Mouse (Mus musculus) kidney, adult 2 months (tissue): Measurements from ENCODE around the gene 1110065P20Rik. TPM values are rescaled to one million over a fixed set of nuclear protein-coding genes. Genes with fewer than 3 reads are reported as not detected.

Experiments
- DNase-seq: peaks from one replicate; pipeline ENCODE4 v3.0.0; 2021
- H3K27ac ChIP-seq: fragments of 200-500 bp; 2 replicates; pipeline ENCODE4 v1.5.1; 2012; ENCODE audit warnings: low read depth, low read length, control low read depth, inconsistent platforms; ENCODE audit not compliant: insufficient read depth
- H3K27me3 ChIP-seq: fragments of 200-500 bp; replicated peaks from 2 replicates; pipeline ENCODE4 v1.6.1; 2012; ENCODE audit warnings: mild to moderate bottlenecking, moderate library complexity, low read length, inconsistent platforms; ENCODE audit not compliant: control insufficient read depth, insufficient read depth
- H3K36me3 ChIP-seq: fragments of 200-500 bp; 2 replicates; pipeline ENCODE4 v1.6.1; 2012; ENCODE audit warnings: mild to moderate bottlenecking, moderate library complexity, low read length, inconsistent platforms; ENCODE audit not compliant: control insufficient read depth, insufficient read depth
- H3K4me1 ChIP-seq: fragments of 200-500 bp; 2 replicates; pipeline ENCODE4 v1.6.1; 2011; ENCODE audit warnings: low read length; ENCODE audit not compliant: control insufficient read depth, insufficient read depth
- H3K4me3 ChIP-seq: fragments of 200-500 bp; 2 replicates; pipeline ENCODE4 v1.5.1; 2011; ENCODE audit warnings: mild to moderate bottlenecking, low read depth, low read length, control low read depth; ENCODE audit not compliant: insufficient read depth
- CTCF ChIP-seq: fragments of 200-500 bp; conservative IDR thresholded peaks from 2 replicates; pipeline ENCODE4 v1.5.1; 2011; ENCODE audit warnings: low read depth, mild to moderate bottlenecking, control low read depth, low read length, moderate library complexity, mixed read lengths; ENCODE audit not compliant: insufficient read depth, insufficient read length
- POLR2A ChIP-seq: fragments of 200-500 bp; IDR thresholded peaks from one replicate; pipeline ENCODE4 v1.6.1; 2011; ENCODE audit warnings: low read depth, low read length, control low read depth
- WGBS: fragments of 180-500 bp; shearing (Covaris S2); methylation state at CpG from one replicate; pipeline ENCODE4 v1.1.7; 2018; 5-methylcytosine and 5-hydroxymethylcytosine counted together
- polyA plus RNA-seq: library from polyadenylated mRNA; depleted of rRNA; stranded (reverse); fragments of >200 nt; gene quantifications from 2 replicates; pipeline ENCODE4 v1.2.3, GENCODE M21; 2012

1110065P20Rik gene
- polyA plus RNA-seq, 1 experiment: 57.8 TPM

DNA sequence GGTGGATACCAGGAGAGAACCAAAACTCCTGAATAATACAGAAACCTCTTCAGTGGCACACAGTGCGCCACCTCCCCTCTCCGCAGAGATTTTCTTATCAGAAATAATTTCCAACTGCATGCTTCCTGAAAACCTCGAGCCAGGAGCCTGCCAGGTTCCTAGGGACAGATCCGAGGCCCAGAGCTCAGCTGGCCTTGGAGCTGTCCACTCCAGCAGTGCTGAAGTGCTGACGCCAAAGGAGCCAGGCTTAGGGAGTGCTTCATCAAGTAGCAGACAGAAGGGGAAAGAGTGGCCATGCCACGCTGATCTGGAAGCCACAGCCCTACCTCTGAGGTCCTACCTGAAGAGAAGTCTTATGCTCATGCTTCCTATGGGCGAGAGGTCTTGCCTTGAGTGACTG is 9.4 kb upstream of the 1110065P20Rik start:
- H3K27me3 ChIP-seq: no peaks in the 10 kb centered on the region; the same call in 1 of the 2 replicates
- no peak for TF ChIP-seq CTCF
- TF ChIP-seq POLR2A: no peak
- H3K27ac ChIP-seq: no peak overlapping the region
- DNase-seq: peak; percentile 67
- H3K4me3 ChIP-seq: no peak overlapping the region
- 6% methylated on average over 7 of the region's 7 CpGs for WGBS
- no peaks in the 10 kb centered on the region; the same call in 1 of the 2 replicates for H3K36me3 ChIP-seq
- H3K4me1 ChIP-seq: no peaks in the 10 kb centered on the region

DNA sequence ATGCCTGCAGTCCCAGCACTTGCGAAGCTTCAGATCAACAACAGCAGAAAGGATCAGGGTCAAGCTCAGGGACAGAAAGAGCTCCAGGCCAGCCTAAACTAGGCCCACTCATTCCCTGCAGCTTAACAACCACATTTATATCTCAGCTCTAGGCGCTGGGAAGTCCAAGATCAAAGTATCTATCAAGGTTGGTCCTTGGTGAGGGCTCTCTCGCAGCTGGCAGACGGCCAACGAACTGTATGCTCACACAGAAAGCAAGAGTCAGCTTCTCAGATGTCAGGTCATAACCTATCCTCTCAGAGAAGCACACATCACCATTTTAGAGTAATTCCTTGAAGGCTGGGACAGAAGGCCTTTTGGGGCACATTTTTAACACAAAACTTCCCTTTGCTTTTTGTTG is 7.4 kb upstream of the 1110065P20Rik start:
- no peaks in the 10 kb centered on the region for H3K4me1 ChIP-seq
- H3K27ac ChIP-seq: no peak overlapping the region
- 40% methylated on average over 5 of the region's 5 CpGs for WGBS
- TF ChIP-seq CTCF (no peak), POLR2A (no peak)
- no peaks in the 10 kb centered on the region; the same call in 1 of the 2 replicates for H3K27me3 ChIP-seq
- no peak overlapping the region for H3K4me3 ChIP-seq
- H3K36me3 ChIP-seq: peaks cover 2% of the 10 kb centered on the region; the same call in 1 of the 2 replicates
- peak; percentile 13 for DNase-seq

DNA sequence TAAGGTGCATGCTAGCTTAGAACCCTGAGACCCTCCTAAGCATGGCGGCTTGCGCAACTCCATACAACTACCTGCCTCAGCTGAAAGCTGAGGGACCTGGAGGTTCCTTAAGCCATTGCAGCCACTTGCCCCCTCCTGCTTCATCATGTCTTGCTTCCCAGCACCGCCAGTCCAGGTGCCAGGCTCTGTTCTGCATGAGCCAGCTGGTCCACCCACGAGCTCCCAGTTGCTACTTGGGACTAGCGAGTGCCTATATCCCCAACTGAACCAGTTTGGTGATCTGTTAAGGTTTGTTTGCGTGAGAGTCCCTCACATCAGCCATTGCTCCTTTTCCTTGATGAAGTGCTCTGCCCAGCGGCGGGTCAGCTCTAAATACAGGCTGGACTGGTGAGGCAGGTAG is 5.3 kb upstream of the 1110065P20Rik start:
- peaks cover 6% of the 10 kb centered on the region for H3K4me1 ChIP-seq
- no peak for DNase-seq
- peaks cover 2% of the 10 kb centered on the region; the same call in 1 of the 2 replicates for H3K36me3 ChIP-seq
- no peaks in the 10 kb centered on the region for H3K27me3 ChIP-seq
- no peak for TF ChIP-seq POLR2A
- no peak for TF ChIP-seq CTCF
- 96% methylated on average over 8 of the region's 8 CpGs for WGBS
- no peak overlapping the region for H3K27ac ChIP-seq
- H3K4me3 ChIP-seq: no peak overlapping the region

DNA sequence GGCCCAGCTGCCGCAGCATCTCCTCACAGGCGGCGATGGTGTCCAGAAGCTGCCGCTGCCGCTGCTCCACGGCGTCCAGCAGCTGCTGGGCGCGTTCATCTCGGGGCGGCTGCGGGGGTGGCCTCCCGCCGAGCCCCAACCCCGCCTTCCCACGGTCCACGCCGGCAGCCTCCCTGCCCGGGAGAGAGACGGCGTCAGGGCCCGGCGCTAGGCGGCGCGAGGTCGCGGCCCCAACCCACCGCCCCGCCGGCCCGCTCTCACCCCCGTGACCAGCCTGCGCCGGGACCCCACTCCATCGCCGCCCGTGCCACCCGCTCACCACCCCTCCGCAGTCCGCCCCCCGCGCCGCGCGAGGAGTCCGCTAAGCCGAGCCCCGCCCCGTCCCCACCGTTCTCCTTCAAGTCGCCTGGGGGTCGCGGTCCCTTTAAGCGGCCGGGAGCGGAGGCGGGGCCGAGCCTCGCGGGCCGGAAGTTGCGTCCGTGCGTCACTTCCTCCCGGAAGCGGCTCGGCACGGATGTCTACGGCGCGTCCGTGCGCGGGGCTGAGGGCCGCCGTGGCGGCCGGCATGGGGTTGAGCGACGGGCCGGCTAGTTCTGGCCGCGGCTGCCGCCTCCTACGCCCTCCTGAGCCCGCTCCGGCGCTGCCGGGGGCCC is 609 bp downstream of the 1110065P20Rik start, which contains the start of gene Yrdc:
TSS of gene Yrdc (plus strand) at position 419 of the 653 bp plus-strand sequence.
- WGBS: under 1% methylated on average over 90 of the region's 90 CpGs

DNA sequence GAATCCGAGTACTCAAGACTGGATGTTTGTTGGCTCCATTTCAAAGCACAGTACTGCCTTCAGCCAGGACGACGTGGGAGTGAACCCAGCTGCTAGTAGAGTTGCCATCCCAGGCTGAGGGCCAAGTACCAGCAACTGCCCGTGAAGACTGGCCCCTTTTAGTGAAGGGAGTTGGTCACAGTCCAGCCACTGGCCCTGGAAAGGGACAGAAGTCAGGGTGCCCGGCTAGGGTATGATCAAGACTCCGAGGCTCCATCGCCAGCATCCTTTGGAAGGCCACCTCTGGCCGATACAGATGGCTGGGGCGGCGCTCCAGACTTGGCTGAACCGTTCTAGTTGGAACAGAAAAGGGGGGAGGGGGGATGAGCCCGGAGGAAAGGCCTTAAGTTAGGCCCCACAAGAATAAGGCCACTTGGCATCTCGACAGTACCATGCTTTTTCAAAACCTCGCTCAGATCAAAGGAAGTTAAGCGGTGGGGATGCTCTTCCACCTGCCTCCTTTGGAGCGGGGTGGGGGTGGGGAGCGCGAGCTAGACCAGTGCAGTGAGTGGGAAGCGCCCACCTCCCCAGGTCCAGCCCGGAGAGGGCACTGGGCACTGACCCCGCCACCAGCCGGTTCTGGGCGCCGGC is 1.2 kb downstream of the 1110065P20Rik start:
- peak overlapping the region; percentile 65 for H3K27ac ChIP-seq
- peak; percentile 82 for DNase-seq
- H3K4me1 ChIP-seq: peaks cover 9% of the 10 kb centered on the region
- TF ChIP-seq CTCF (no peak), POLR2A (no peak)
- 0 out of 2 replicates have a peak, but pooled peaks cover 2% of the 10 kb centered on the region for H3K36me3 ChIP-seq
- 1% methylated on average over 24 of the region's 24 CpGs for WGBS
- peak overlapping the region; percentile 92 for H3K4me3 ChIP-seq
- H3K27me3 ChIP-seq: no peaks in the 10 kb centered on the region

More for the DNA sequence above, 609 bp downstream of the 1110065P20Rik start, which contains the start of gene Yrdc:
- DNase-seq: peak; percentile 96
- H3K27me3 ChIP-seq: no peaks in the 10 kb centered on the region
- peak within 1 kb of the TSS; percentile 65 for H3K27ac ChIP-seq
- H3K4me1 ChIP-seq: peaks cover 9% of the 10 kb centered on the region
- TF ChIP-seq POLR2A: peak; percentile 17
- no peak for TF ChIP-seq CTCF
- 0 out of 2 replicates have a peak, but pooled peaks cover 2% of the 10 kb centered on the region for H3K36me3 ChIP-seq
- H3K4me3 ChIP-seq: peak within 1 kb of the TSS; percentile 92

DNA sequence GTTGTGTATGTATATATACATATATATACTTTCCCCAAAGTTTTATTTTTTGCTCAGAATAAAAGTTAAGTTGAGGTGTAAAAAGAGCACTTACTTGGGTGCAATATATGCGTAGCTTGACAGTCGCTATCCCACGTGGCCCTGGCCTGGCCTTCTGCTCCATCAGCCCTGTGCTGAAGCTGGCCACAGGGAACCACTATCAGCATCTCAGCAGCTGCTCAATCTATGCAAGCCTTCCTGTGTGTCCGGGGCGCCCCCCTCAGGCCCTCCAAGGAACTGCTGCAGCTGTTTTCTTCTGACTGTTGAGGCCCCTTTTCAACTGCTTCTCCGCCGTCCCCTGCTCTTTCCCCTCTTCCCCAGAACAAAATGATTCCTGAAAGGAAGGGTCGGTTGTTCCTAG is 3.4 kb downstream of the 1110065P20Rik start:
- DNase-seq: peak; percentile 79
- no peaks in the 10 kb centered on the region for H3K36me3 ChIP-seq
- 9% methylated on average over 8 of the region's 8 CpGs for WGBS
- no peak overlapping the region for H3K4me3 ChIP-seq
- H3K27ac ChIP-seq: no peak overlapping the region
- H3K4me1 ChIP-seq: peaks cover 9% of the 10 kb centered on the region
- H3K27me3 ChIP-seq: no peaks in the 10 kb centered on the region
- TF ChIP-seq POLR2A (no peak), CTCF (peak; percentile 78)

DNA sequence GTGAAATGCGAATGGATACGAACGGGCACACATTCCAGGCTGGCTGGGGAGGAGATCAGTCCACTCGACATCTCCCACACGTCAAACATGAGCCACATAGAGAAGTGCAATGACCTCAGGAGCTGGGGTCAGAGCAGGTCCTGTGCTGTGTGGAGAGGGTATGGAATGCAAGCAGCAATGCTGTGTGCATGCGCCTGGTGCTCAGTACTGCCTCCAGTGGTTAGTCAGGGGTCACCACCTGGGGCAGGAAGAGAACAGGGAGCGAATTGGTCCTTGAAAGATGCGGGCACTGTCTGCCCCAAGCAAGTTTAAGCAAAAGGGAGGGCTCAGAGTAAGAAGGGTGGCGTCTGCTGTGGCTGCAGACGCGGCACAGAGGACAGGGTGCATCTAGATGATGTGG is 7.5 kb downstream of the 1110065P20Rik start:
- TF ChIP-seq CTCF (peak; percentile 78), POLR2A (no peak)
- WGBS: 53% methylated on average over 11 of the region's 11 CpGs
- Histone ChIP-seq H3K4me1 (no peaks in the 10 kb centered on the region), H3K4me3 (no peak overlapping the region), H3K27me3 (no peaks in the 10 kb centered on the region), H3K27ac (no peak overlapping the region), H3K36me3 (no peaks in the 10 kb centered on the region)
- DNase-seq: peak; percentile 25
